Mouse (Mus musculus) T-helper 2 cell (primary cell): ENCODE results near the gene Anapc11.
"Not testable (repeated sequence)": the region's sequence is repeated elsewhere in the genome, so short reads cannot be mapped to it uniquely, and the experiment has no call there.

Experiments used
- in situ Hi-C: fragments of 300-600 bp; cut with MboI, MseI; formaldehyde crosslinking; loops from one replicate; pipeline ENCODE4 v1.15.1; 2025; ENCODE audit warnings: high pct_unique_total_duplicates

Gene Anapc11

GRCm38 (mm10) chr11:120598283-120598989 lies at the start of gene Anapc11, which contains the start of gene Alyref:
TSS of gene Anapc11 (plus strand) at chr11:120598421.
TSS of gene Alyref (minus strand) at chr11:120598365.
- in situ Hi-C loops = loop anchor here (10.0 kb wide), 1 partner anchor 196 kb away; the partner anchor contains the start of gene Dus1l

GRCm38 (mm10) chr11:120548786-120549167 lies 49.4 kb upstream of the Anapc11 start:
- in situ Hi-C loops = no loop called here

- in situ Hi-C loops = no loop called here
Observed at GRCm38 (mm10) chr11:120549168-120549945, 48.9 kb upstream of the Anapc11 start, which contains the start of gene Mcrip1. TSS of gene Mcrip1 (minus strand) at chr11:120549727.

- in situ Hi-C loops = no loop called here
Observed at GRCm38 (mm10) chr11:120549986-120550809, 48.0 kb upstream of the Anapc11 start.

GRCm38 (mm10) chr11:120550810-120551440 lies 47.3 kb upstream of the Anapc11 start, which contains the start of gene Ppp1r27:
TSS of gene Ppp1r27 (minus strand) at chr11:120551132.
- in situ Hi-C loops = no loop called here

GRCm38 (mm10) chr11:120552736-120553135 lies 45.5 kb upstream of the Anapc11 start:
- in situ Hi-C loops = no loop called here

GRCm38 (mm10) chr11:120554834-120555233 lies 43.4 kb upstream of the Anapc11 start:
- in situ Hi-C loops = no loop called here

- in situ Hi-C loops = no loop called here
Observed at GRCm38 (mm10) chr11:120555260-120555659, 43.0 kb upstream of the Anapc11 start.

GRCm38 (mm10) chr11:120558843-120559242 lies 39.4 kb upstream of the Anapc11 start:
- in situ Hi-C loops = not testable (repeated sequence)

GRCm38 (mm10) chr11:120560952-120561728 lies 37.1 kb upstream of the Anapc11 start:
- in situ Hi-C loops = loop anchor here (5.0 kb wide), 2 partner anchors 49 to 84 kb away; no protein-coding TSS in a partner anchor

- in situ Hi-C loops = loop anchor here (5.0 kb wide), 2 partner anchors 51 to 86 kb away; no protein-coding TSS in a partner anchor
Observed at GRCm38 (mm10) chr11:120562949-120563348, 35.3 kb upstream of the Anapc11 start.

- in situ Hi-C loops = no loop called here
Observed at GRCm38 (mm10) chr11:120565114-120565513, 33.1 kb upstream of the Anapc11 start.

- in situ Hi-C loops = no loop called here
Observed at GRCm38 (mm10) chr11:120568324-120568723, 29.9 kb upstream of the Anapc11 start.

GRCm38 (mm10) chr11:120571122-120571521 lies 27.1 kb upstream of the Anapc11 start:
- in situ Hi-C loops = no loop called here

- in situ Hi-C loops = no loop called here
Observed at GRCm38 (mm10) chr11:120571754-120572416, 26.3 kb upstream of the Anapc11 start.

GRCm38 (mm10) chr11:120572417-120572751 lies 25.8 kb upstream of the Anapc11 start:
- in situ Hi-C loops = no loop called here

GRCm38 (mm10) chr11:120572752-120573584 lies 25.3 kb upstream of the Anapc11 start, which contains the start of gene P4hb:
TSS of gene P4hb (minus strand) at chr11:120573253.
- in situ Hi-C loops = no loop called here

GRCm38 (mm10) chr11:120573585-120574277 lies 24.5 kb upstream of the Anapc11 start:
- in situ Hi-C loops = no loop called here
